Mouse (Mus musculus) MEL (cell line): ENCODE results near the gene Tfdp2.

Source experiments
- CTCF ChIP-seq, 3 experiments: IDR thresholded peaks in 2 of 3; conservative IDR thresholded peaks in 1 of 3; 2 replicates each; pipeline ENCODE4 v1.5.1; 2011 to 2012; ENCODE audit warnings: low read length in 3 of 3, low read depth in 2 of 3, mild to moderate bottlenecking in 2 of 3, improper control_type of control experiment in 1 of 3, inconsistent platforms in 1 of 3, mixed read lengths in 1 of 3, moderate library complexity in 1 of 3; ENCODE audit not compliant: control insufficient read depth in 1 of 3, insufficient read depth in 1 of 3, poor library complexity in 1 of 3, severe bottlenecking in 1 of 3
- HCFC1 ChIP-seq: IDR thresholded peaks from 2 replicates; pipeline ENCODE4 v1.6.1; 2012; ENCODE audit warnings: low read depth, mild to moderate bottlenecking, inconsistent platforms, low read length, improper control_type of control experiment, moderate library complexity
- KAT2A ChIP-seq: conservative IDR thresholded peaks from 2 replicates; pipeline ENCODE4 v1.6.1; 2012; ENCODE audit warnings: low read depth, low read length, improper control_type of control experiment, inconsistent platforms
- POLR2AphosphoS5 ChIP-seq: IDR thresholded peaks from 2 replicates; pipeline ENCODE4 v1.6.1; 2012; ENCODE audit warnings: low read depth, borderline replicate concordance, mild to moderate bottlenecking, inconsistent platforms, low read length, moderate library complexity, mixed read lengths
- TBP ChIP-seq: IDR thresholded peaks from 2 replicates; pipeline ENCODE4 v1.8.0; 2011; ENCODE audit warnings: low read depth, low read length, improper control_type of control experiment
- ZNF384 ChIP-seq: IDR thresholded peaks from 2 replicates; pipeline ENCODE4 v1.6.1; 2012; ENCODE audit warnings: low read depth, mild to moderate bottlenecking, inconsistent platforms, low read length, improper control_type of control experiment

GRCm38 (mm10) chr9:96324502-96324901 is 128.4 kb downstream of the Tfdp2 start:
- TF ChIP-seq CTCF (IDR thresholded peaks at IDR 0.05 in 2 of 3, conservative IDR thresholded peaks at IDR 0.05 in 1 of 3; ENCODE audit: control insufficient read depth in 1 of 3, insufficient read depth in 1 of 3, low read depth in 2 of 3, low read length in 3 of 3, poor library complexity in 1 of 3, severe bottlenecking in 1 of 3) (no peak), ZNF384 (no peak), KAT2A (no peak), HCFC1 (no peak), TBP (no peak), POLR2AphosphoS5 (no peak)
